Mouse (Mus musculus): ENCODE measurements around the gene Coasy.

Coasy gene

GRCm38 (mm10) chr11:101082208-101083082 lies at the start of gene Coasy:
TSS of gene Coasy (plus strand) at chr11:101082565.
- DNase-seq (ENCODE audit: low read depth), result peak; percentile 85

DNA sequence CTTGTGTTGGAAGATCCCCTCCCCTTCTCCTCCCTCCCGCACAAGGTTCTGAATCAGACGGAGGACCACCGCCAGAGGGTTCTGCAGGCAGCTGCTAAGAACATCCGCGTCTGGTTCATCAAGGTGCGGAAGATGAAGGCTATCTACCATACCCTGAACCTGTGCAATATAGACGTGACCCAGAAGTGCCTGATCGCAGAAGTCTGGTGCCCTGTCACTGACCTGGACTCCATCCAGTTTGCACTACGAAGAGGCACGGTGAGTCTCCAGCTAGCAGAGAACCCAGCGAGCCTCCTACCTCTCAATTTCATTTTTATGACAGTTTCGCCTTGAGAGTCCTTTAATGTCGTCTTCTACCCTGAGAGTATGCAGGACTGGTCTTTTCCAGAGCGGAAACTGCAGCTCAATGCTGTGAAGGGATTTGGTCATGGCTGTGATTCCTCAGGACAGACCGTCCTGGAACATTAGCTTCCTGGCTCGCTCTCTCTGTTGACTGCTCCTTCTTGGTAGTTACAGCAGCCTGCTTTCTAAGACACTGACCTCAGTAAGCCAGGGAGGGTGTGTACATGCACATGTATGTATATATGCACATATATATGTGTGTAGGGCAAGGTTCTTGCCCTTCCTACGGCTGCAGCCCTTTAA lies 48.4 kb upstream of the Coasy start:
- DNase-seq (ENCODE audit: low read depth), result no peak

DNA sequence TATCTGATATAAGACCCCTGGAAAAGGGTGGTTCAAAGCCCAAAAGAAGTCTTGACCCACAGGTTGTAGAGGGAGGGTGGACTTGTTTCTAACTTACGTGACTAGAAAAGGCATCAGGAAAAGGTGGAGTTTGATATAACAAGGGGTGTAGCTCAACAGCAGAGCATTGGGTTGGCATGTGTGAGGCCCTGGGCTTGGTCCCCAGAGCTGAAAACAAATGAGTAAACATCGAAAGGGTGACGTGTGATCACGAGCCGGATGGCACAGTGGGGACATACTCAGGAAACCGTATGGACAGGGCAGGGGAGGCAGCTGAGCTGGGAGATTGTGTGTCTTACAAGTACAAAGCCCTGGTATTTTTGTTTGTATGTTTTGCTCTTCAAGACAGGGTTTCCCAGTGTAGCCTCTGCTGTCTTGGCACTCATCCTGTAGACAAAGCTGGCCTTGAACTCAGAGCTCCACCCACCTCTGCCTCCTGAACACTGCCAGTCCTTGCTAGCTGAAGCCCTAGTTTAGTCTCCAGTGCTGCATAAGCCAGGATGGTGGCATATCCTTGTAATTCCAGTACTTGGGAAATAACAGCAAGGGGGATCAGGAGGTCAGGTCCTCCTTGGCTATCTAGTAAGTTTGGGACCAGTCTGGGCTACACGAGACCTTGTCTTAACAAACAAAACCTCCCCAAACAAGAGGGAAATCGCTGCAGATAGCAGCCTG lies 47.6 kb upstream of the Coasy start:
- no peak for DNase-seq (ENCODE audit: low read depth)

DNA sequence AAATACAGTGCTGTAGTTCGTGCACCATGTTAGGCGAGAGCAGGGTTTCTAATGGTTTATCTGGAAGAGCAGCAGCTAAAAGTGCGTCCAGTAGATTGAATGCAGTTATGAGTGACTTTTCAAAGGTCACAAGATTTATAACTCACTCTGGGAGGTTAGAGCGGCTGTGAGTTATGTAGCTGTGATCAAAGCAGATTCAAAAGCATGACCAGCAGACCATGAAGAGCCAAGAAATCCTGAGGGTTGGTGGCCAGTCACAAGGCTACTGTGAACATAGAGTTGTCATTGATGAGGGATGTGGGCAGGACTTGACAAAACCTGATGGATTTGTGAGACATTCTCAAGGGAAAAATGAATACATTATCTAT lies 47.1 kb upstream of the Coasy start:
- DNase-seq (ENCODE audit: low read depth), result no peak

GRCm38 (mm10) chr11:101037795-101038194 lies 44.6 kb upstream of the Coasy start:
- no peak for DNase-seq (ENCODE audit: low read depth)

DNA sequence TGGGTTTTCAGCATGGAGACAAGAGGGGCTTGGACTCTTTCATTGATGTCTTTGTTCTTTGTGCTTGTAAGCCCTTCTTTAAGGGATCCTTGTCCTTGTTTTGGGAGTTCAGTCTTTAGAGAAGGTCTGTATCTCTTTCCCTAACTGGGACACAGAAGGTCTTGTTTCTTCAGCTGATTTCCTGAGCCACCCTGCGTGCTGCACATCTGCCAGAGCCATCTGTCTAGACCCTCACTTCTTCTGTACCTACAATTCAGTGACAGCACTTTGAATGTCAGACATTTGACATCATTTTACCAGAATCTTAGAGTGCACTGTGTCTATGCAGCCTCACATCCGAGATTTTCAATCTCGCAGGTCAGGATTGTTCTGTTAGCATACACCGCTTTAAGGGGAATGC lies 36.5 kb upstream of the Coasy start:
- no peak for DNase-seq (ENCODE audit: low read depth)

- no peak for DNase-seq (ENCODE audit: low read depth)
Measured at GRCm38 (mm10) chr11:101046440-101046839, 35.9 kb upstream of the Coasy start.

GRCm38 (mm10) chr11:101047502-101047901 lies 34.9 kb upstream of the Coasy start:
- no peak for DNase-seq (ENCODE audit: low read depth)

GRCm38 (mm10) chr11:101050359-101050758 lies 32.0 kb upstream of the Coasy start:
- DNase-seq (ENCODE audit: low read depth), result no peak

DNA sequence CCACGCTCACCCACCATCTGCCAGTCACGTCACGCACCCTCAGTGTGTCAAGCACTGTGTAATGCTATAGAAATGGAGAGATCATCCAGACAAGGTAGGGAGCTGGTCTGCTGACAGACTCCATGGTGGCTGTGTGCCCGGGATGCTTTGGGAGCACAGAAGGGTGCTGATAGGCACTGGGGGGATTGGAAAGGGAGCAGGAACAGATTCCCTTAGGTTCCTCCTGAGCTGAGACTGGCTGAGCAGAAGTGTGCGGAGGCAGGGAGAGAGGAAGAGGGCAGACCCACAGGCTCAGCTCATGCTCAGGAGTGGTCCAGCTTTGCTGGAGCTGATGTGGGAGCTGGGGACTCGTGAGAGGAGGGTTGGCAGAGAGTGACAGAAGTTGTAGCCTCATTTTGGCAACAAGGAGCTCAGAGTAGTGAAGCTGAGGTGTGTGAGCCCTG lies 31.3 kb upstream of the Coasy start:
- no peak for DNase-seq (ENCODE audit: low read depth)

- DNase-seq (ENCODE audit: low read depth), result no peak
Measured at GRCm38 (mm10) chr11:101051617-101052016, 30.7 kb upstream of the Coasy start.

DNA sequence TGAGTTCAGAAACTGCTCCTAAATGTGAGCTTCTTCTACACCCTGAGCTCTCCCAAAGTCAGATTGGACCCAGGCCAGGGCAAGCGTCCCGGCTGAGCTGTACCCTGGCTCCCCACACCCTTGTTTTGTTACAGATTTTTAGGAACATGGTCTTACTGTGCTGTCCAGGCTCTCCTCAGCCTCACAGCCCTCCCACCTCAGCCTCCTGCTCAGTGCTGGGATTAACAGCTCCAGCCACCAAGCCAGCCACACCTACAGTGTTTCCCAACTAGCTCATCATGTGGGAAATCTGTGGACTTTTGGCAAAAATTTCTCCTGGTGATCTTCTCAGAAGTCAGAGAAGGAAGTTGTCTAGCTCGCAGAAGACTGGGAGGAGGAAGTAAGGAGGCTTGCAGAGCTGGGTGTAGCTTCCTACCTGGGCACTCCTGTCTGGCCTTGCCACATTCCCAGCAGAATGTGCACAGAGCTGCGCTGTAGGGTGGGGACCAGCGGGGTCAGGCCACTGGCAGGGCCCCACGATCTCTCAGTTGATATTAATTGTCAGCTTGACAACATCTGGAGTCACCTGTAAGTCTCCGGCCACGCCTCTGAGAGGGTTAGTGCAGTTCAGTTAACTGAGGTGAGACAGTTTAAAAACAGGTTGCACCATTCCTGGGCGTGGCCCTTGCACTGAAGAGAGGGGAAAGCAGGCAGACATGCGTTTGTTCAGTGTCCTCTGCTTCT lies 29.5 kb upstream of the Coasy start:
- no peak for DNase-seq (ENCODE audit: low read depth)

DNA sequence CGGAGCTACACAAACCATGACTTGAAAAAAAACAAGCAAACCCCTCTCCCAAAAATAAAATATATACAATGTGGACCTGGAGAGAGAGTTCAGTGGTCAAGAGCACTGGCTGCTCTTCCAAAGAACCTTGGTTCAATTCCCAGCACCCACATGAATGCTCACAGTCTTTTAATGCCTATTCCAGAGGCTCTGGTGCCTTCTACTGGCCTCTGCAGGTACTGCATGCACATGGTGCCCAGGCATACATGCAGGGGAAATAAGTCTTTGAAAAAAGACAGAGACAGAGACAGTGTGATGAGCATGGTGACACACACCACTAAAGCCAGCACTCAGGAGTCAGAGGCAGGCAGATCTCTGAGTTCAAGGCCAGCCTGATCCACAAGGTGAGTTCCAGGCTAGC lies 28.4 kb upstream of the Coasy start:
- no peak for DNase-seq (ENCODE audit: low read depth)

DNA sequence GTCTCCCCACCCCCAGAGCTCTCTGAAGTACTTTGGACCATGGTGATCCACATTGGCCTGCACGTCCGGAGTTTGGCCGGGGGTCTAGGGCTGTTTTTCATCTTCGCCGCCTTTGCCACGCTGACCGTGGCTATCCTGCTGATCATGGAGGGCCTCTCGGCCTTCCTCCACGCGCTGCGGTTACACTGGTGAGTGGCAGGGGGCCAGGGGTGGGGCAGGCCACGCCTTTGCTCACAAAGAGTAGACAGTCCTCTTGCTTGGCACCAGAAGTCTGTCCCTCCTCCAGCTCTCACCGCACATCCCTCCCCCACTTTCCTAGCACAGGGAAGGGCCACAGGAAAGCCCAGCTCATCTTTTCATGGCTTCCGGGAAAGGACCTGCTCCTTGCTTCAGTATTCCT lies 26.9 kb upstream of the Coasy start:
- DNase-seq (ENCODE audit: low read depth), result no peak

GRCm38 (mm10) chr11:101056885-101057284 lies 25.5 kb upstream of the Coasy start:
- no peak for DNase-seq (ENCODE audit: low read depth)

DNA sequence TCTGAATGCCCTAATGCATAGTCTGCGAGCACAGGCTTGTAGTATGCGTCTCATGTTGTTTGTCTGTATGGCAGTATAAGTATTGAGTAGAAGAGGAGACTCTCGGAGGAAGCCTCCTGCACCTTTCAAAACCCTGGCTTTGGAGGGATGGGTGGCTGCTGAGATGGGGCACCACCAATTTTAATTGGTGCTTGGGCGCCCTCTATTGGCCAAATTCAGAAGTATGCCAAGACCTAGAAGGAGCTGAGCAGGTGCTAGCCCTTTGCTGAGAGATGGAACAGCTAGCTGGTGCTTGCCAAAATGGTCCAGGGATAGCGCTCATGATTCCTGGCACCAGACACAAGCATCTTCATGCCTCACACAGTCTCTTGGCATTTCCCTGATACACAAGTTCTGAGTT lies 24.5 kb upstream of the Coasy start:
- DNase-seq (ENCODE audit: low read depth), result peak; percentile 71

GRCm38 (mm10) chr11:101058726-101059125 lies 23.6 kb upstream of the Coasy start:
- DNase-seq (ENCODE audit: low read depth), result no peak

DNA sequence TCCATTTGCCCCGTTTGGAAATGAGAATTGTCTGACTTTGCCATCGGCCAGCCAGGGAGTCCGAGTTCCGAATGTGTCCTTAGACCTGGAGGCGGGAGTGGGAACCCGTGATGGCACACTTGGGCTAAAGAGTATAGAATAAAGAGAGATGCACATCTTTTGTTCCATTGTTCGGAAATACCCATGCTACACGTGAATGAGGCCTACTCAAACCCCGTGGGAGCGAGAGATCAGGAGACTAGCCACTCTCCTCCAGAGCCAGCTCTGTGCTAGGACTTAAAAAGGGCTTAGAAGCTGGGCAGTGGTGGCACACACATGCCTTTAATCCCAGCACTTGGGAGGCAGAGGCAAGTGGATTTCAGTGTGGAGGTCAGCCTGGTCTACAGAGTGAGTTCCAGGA lies 22.9 kb upstream of the Coasy start:
- DNase-seq (ENCODE audit: low read depth), result no peak

- no peak for DNase-seq (ENCODE audit: low read depth)
Measured at GRCm38 (mm10) chr11:101060126-101060525, 22.2 kb upstream of the Coasy start.

DNA sequence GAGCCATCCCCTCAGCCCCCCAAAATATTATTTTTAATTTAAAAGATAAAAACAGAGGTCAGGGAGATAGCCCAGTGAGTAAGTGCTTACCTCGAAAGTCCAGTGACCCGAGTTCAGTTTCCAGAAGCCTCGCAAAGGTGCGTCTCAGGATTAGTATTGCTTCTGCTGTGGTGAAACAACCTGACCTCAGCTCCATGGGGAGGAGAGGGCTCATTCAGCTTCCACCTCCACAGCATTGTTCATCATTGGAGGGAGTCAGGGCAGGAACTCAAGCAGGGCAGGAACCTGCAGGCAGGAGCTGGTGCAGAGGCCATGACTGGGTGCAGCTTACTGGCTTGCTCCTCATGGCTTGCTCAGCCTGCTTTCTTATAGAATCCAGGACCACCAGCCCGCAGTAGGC lies 21.3 kb upstream of the Coasy start:
- DNase-seq (ENCODE audit: low read depth), result no peak

DNA sequence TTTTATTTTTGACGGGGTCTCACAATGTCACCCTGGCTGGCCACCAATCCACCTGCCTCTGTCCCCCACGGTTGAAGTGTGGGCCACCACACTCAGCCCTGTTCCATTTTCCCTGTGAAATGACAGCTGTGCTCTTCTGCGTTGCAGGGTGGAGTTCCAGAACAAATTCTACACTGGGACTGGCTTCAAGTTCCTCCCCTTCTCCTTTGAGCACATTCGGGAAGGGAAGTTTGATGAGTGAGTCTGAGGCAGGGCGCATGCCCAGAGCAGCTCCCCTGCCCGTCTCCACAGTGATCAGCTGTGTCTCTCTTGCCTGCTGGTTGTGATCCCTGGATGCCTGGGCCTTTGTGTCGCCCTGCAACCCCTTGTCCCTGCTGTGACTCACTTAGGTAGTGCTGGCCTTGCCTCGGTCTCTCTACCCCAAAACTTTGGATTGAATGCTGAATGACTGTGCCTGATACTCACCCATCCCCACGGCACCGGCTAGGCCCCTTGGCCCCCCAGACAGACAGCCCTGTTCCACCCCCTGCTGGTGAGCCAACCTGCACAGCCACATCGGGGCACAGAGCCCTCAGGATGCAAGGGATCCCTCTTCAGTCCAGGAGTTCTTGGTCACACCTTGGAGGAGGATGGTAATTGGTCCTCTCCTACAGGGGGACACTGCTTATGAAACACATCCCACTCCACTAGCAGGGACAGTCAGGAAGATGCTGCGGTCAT lies 20.0 kb upstream of the Coasy start:
- no peak for DNase-seq (ENCODE audit: low read depth)
